Mouse (Mus musculus): Measurements from ENCODE around the gene Rpa1.

DNA sequence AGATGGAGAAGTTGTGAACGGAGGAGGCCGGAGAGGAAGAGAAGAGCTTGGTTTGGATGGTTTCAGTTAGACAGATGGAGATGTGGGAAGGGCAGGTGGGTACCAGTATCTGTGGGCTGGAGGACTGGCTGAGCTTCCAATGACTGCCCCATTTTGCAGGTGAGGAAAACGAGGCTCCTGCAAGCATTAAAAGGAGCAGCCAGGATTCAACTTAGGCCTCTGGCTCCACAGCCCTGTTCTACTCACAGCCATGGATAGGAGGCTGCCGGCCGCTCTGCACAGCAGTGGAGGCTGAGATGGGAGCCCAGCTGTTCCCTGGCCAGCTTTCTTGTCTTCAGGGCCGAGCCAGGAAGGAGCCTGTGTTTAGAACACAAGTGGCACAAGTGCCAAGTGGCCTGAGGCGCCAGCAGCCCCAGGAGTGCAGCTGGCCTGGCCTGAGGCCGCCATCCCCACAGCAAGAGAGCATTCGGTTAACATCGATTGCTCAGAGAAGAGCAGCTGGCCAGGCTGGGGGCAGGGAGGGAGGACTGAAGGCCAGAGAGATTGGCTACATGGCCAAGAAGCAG is 88.0 kb downstream of the Rpa1 start:
- TF ChIP-seq CTCF (IDR thresholded peaks at IDR 0.05; ENCODE audit: low read depth, low read length) (no peak), POLR2A (IDR thresholded peaks at IDR 0.05; ENCODE audit: borderline replicate concordance, low read depth, low read length) (no peak)

Data from bone marrow macrophage, adult 2 months (primary cell).